Mouse (Mus musculus): Measurements from ENCODE around the gene Rcc1. TPM values are rescaled to one million over a fixed set of nuclear protein-coding genes. Genes with fewer than 3 reads are reported as not detected.

Rcc1 gene
- 10 to 100 TPM; 17.6 to 22.0 TPM for total RNA-seq (2021)

DNA sequence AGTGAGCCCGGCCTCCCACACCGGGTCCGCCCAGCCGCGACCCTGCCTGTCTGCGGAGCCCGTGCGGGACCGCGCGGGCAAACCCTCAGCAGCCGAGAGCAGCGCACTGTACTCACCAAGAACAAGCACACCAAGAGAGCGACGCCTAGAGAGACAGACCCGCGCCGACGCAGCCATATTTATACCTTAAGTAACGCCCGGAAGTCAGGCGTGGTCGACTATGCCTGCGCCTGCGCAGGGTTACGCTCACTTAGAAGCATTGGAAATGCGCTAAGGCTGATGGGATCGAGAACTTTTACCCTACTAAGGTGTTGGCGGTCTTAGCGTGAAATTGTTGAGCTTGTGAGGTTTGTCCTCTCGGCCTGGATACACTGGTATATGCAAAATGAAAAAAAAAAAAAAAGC, at the start of gene Rcc1:
Gene Rcc1 (minus strand): TSS at position 125 of the 405 bp plus-strand sequence.
- peak; percentile 87 for DNase-seq
- intact Hi-C loops (cut with DNase I) = no loop called here

DNA sequence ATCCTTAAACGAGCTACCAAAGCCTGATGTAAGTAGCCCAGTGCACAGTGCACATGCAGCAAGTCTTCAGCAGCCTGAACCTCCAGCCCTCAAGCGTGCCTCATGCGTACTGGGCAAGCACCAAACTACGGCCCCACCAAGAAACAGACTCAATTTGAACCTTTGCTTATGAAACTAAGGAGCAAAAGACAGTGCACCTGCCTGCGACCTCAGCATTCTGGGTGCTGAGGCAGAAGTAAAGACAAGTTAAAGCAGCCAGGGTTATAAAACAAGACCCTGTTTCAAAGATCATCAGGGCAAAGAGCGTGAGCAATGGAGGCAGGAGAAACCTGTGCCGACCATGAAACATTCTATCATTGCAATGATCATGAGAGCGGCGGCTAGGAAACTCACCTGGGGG, 47.6 kb upstream of the Rcc1 start:
- DNase-seq = no peak
- intact Hi-C loops (cut with DNase I) = no loop called here

DNA sequence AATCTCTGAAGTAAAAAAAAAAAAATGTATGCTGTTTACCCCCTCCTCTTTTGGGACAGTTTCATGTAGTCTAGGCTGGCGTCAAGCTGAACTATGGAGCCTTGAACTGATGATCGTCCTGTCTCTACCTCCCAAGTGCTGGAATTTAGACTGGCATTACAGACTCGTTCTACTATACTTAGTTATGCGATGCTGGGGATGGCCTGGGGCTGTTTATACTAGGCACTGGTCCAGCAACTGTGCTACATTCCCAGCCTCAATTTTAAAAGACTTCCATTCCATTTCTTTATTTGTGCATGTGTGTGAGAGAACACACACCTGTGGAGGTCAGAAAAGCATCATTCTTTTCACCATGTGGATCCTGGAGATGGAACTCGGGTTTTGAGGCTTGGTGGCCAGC, 45.5 kb upstream of the Rcc1 start:
- intact Hi-C loops (cut with DNase I) = no loop called here
- no peak for DNase-seq

DNA sequence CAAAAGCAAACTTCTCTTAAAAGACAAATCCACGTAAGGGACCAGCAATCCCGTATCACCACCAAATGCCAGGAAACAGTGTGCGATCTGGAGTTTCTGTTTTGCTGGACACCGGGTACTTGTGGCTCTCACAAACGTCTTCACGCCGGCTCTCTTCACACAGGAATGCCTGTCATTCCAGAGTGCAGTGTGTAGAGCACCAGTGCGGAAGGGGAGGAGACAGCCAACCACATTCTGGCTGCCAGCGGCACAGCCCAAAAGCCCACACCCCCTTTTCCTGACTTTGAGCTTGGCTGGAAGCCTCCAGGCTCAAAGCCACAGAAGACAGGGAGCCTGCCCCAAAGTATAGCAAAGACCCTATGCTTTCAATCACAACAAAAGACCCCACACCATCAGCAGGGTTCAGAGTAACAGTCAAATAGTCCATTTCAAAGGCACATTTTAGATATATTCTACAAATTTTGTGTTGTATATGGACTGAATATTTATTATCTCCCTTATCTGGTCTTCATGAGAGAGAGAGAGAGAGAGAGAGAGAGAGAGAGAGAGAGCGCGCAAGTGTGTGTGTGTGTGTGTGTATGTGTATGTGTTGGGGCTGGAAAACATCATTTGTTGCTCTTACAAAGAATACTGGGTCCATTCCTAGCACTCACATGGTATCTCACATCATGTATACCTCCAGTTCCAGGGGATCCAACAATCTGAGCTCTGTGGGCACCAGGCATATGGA, 44.8 kb upstream of the Rcc1 start:
- intact Hi-C loops (cut with DNase I) = no loop called here
- DNase-seq = peak; percentile 48

DNA sequence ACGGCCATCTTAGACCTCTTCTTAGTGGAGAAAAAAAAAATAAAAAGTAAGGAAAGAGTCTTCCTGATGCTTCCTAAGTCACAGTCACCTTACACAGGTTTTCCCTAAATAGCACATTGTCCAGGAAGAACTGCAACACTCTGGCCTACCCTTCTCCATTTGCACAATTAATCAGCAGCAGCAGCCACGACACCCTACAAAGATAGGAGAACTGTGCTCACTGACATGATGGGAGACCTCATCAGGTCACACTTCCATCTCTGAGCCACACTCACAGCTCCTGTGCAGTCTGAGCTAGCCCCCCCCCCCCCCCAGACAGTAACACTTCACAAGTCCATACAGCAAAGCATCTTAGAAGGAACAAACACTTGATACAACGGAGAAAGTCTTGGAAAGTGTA, 43.7 kb upstream of the Rcc1 start:
- intact Hi-C loops (cut with DNase I) = no loop called here

DNA sequence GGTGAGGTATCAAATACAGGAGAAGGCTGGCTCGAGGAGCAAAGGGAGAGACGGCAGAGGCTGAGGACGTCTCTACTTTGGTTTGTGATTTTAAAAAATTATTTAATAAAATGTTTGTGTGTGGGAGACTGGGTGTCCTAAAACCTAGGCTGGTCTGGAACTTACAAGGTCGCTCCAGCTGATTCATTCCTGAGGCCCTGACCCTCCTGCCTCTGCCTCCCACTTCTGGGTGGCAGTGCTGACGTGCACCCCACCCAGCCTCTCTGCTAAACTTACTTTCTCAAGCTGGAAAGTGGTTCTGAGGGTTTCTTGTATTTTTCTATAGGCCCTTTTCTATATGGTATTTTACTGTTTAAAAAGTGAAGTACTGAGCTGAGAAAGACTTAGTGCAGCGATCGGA, 42.8 kb upstream of the Rcc1 start:
- no peak for DNase-seq
- intact Hi-C loops (cut with DNase I) = no loop called here

More for the DNA sequence above, 43.7 kb upstream of the Rcc1 start:
- DNase-seq = no peak

DNA sequence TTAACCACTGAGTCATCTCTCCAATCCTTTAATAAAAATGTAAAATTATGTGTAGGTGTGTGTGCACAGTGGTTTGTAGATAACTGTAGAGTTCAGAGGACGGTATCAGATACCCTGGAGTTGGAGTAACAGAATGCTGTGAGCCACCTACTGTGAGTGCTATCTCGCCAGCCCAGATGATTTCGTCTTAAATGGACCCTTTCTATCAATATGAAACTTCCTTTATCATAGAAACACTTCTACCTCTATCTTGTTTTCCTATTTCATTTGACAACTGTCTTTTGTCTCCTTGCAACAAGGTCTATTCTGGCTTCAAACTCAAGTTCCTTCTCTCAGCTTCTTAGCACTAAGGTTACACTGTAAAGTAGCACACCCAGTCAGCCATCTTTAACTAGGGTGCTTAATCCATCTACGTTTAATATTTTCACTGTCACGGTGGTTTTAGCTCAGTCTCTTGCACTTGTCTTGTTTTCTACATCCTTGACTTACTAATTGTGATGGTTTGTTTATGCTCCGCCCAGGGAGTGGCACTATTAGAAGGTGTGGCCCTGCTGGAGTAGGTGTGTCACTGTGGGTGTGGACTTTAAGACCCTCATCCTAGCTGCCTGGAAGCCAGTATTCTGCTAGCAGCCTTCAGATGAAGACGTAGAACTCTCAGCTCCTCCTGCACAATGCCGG, 37.8 kb upstream of the Rcc1 start:
- no peak for DNase-seq
- intact Hi-C loops (cut with DNase I) = no loop called here

DNA sequence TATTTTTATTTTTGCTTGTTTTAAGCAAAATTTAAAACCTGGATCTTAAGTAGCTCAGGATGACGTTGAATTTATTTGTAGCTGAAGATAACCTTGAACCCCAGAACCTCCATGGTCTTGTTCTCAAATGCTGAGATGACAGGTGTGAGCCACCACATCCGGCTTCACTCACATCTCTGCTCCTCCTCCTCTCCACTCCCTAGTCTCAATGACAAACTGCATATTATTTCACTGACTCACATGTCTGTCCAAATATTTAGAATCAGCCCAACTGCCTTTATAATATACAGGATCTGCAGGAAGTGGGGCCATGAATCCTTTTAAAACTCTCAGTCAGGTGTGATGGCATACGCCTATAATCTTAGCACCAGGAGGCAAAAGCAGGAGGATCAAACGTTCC, 35.9 kb upstream of the Rcc1 start:
- DNase-seq = no peak
- intact Hi-C loops (cut with DNase I) = no loop called here

DNA sequence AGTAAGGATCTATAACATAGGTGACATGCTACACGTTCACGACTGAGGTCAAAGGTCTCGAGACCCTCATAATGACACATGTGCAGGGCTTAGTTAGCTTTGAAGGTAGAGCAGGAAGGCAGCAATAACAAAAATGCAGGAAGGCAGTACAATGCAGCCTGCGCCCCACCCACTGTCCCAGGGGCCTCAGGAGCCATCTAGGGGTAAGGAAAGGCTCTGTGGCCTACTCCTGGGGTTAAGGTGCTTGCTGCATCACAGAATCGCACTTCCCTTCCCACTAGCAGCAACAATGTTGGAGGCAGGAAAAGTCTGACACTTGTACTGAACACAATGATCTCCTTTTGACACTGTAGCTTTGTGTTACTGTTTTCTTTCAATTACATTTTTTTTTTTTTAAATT, 34.2 kb upstream of the Rcc1 start:
- no peak for DNase-seq

DNA sequence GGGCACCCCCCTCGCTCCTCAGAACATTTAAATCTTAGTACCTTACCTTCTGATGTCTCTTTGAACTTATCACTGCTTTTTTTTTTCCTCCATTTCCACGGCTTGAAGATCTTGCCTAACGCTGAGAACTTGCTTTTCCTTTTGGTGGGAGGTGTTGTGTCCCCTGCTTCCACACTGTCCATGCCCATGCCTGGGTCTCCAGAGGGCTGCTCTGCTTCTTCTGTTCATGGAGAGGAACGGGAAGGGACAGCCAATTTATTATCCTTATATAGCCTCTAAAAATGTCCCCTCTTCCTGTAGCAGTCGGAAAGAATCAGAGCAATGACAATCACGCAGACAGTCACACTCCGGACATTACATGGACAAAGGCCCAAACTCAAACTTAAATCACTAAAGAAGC, 33.4 kb upstream of the Rcc1 start:
- DNase-seq = no peak
- intact Hi-C loops (cut with DNase I) = no loop called here

More for the DNA sequence above, 34.2 kb upstream of the Rcc1 start:
- intact Hi-C loops (cut with DNase I) = no loop called here

DNA sequence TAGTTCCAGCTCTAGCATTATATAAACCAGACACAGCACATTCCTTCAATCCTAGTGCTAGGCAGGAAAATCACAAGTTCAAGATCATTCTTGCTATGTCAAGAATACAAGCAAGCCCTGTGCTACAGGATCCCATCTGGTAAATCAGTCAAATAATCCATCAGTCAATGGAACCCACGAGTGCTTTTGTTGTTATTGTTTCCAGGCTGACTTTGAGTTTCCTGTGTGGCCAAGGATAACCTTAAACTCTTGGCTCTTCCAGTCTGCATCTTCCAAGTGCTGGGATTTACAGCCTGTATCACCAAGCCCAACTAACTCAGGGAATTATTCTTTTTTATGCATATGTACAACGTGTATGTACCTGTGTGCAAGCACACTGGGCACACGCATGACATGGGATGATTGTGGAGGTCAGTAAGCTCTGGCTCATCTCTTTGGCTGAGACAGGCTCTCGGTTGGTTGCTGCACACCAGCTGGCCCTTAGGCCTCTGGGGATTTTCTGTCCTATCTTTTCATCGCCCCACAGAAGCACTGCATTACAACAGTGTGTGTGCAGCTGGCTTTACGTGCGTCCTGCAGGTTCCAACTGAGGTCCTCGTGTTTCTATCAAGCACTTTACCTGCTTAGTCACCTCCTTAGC, 32.5 kb upstream of the Rcc1 start:
- DNase-seq = no peak
- intact Hi-C loops (cut with DNase I) = no loop called here

DNA sequence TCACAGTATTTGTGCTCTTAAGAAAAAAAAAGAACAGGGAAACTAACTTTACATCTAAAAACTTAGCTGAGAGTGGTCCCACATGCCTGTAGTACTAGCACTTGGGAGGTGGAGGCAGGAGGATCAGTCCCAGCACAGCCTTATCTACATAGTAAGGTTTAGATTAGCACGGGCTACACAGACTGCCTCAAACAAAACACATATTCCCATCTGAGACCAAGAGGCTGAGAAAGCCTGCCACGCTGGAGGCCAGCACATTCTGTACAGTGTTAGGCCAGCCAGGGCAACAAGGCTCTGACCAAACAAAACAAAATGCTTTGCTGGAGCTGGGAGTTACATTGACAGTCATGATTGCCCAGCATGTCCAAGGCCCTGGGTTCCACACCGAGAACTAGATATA, 30.1 kb upstream of the Rcc1 start:
- intact Hi-C loops (cut with DNase I) = no loop called here
- DNase-seq = no peak

DNA sequence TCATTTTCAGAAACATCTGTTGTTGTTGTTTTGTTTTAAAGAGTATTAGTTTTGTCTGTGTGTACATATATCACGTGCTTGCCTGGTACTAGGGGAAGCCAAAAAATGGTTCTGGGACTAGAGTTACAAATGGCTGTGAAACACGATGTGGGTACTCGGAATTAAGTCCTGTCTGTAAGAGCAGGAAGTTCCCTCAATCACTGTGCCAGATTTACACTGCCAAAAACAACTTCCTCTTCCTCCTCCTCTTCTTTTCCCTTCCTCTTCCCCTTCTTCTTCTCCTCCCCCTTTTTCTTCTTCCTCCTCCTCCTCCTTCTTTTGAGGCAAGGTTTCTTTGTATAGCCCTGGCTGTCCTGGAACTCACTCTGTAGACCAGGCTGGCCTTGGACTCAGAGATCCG, 28.9 kb upstream of the Rcc1 start:
- intact Hi-C loops (cut with DNase I) = no loop called here
- no peak for DNase-seq

DNA sequence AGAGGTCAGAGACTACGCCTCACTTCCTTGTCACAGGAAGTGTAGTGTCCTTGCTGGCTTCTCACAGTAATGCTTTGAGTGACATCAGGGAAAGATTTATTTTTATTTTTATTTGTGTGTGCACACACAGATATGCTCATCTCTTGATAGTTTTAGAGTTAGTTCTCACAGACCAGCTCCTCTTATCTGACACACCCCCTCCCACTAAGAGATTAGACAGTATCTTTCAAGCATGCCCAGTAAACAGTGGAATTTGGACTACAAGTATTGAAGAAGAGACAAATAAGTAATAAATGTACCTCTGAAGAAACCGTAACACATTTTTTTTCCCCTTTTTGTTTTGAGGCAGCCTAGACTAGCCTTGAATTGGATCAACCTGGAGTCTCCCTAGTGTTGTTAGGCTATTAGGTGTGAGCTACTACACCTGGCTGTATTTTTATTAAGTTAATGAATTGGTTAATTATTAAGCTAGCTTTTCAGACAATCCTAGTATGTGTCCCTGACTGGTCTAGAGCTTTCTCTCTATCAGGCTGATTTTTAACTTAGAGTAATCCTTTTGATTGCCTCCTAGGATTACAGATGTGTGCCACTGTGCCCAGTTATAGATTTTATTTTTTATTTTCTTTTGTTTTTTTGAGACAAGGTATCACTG, 27.7 kb upstream of the Rcc1 start:
- no peak for DNase-seq
- intact Hi-C loops (cut with DNase I) = no loop called here

DNA sequence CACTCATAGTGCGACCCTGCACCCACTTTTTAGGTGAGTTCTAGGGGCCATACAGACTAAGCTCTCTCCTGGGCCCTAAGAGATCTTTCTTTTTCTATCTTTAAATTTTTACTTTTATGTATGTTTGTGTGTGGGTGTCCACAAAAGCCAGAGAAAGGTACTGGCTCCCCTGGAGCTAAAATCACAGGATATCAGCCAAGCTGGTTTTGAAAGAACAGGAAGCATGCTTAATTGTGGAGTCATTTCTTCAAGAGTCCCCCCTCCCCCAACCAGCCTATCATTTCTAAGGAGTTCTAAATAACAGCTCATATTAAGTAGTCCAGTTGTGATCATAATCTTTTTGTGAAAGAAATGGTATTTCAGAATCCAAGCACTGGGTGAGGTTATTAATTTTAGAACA, 20.4 kb upstream of the Rcc1 start:
- DNase-seq = no peak
- intact Hi-C loops (cut with DNase I) = no loop called here

DNA sequence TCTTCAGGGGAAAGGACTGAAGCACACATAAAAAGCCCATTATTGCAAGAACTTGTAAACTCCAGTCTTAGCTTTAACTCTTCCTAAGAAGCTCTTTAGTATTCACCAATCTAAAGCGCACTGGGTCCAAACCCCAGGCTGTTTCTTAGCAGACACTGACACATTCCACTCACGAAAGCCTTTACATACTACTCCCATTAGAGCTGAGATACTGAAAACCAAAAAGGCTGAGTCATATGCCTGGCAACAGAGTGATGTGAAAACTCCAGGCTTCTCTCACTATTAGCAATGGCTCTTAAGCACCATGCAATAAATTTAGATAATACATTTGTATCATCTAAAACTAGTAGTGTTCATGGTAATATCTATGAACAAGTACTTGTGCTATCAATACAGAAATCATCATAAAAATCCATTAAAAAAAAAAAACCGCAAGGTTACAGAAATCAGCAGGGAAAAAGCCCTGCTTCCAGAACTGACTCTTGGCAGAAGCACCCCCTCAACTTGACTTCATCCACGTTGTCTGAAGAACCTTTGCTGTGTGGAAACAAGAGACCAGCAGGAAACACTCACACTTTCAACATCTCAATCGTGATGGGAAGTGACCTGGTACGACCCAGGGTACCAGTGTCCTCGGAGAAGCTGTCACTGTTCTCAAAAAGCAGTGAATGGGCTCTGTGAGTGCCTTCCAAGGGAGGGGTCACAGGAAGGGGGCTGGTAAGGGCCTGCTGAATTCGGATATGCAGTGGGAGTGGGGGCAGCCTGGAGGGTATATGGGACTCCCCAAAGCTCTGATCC, 16.7 kb upstream of the Rcc1 start:
- intact Hi-C loops (cut with DNase I) = no loop called here
- no peak for DNase-seq

DNA sequence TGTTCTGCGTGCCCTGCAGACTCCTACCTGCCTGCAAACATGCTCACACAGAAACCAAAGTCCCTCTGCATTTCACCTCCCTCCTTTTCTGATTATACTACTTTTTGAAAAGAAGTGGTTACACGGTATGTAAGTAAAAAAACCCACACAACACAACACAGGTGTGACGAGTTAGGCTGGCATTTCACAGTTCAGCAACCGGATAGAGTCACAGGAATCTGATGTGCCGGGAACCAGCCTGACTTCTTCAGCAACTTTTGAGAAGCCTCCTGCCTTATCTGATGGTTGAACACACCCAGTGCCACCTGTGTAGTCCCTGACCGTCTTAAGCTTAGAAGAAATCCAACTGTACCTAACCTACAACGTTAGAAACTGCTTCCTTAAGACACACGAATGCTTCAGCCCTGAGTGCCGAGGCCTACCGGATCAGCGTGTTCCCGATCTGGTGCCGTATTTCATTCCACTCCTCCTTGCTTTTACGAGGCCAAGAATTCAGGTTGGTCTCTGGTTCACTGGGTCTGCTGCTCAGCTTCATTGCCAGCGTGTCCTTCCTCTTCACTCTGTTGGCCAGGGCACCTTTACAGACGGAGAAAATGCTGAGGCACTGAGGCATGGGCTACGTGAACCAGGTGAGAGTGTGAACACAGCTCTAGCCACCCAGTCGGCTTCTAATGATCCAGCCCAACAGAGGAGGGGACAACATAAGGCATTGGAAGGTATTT, 14.2 kb upstream of the Rcc1 start:
- intact Hi-C loops (cut with DNase I) = no loop called here
- DNase-seq = no peak

DNA sequence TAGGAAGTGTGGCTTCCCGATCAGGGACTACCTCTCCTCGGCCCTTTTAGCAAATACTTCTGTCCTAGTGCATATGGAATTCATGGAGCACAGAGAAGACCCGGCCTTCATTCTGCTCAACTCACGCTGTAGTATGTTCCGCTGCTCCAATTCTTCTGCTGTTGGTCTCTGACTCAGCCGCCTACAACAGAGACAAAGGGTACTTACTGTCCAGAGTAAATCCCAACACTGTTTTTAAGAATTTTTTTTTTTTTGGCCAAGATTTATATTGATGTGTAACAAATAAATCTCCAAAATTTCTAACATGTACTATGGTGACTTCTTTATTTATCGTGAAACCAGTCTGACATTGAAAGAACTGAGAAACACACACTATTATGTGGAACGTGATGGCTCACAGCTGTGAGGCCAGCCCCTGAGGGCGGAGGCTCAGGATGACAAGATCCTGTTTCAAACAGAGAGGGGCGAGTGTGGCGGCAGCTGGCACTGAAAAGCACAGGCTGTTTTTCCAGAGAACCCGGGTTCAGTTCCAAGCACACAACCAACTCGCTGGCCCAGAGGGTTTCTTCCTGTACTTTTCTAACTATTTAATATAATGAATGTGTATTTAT, 12.2 kb upstream of the Rcc1 start:
- intact Hi-C loops (cut with DNase I) = no loop called here
- no peak for DNase-seq

DNA sequence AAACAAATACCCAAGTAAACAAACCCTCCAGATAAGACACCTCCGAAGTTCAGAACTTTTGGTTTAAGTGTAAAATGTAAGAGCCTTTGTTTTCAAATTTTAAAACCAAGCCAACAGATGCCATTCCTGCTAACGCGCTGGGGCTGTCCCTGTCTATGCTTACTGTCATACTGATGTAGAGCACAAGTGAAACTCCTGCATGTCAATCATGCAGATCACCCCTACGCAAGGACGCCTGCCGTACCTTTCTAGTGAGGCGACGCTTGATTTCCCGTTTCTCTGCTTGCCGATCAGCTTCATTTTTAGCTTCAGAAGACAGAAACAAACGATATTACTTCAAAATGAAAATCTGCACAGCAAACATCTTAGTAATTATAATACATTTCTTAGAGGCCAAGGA, 10.1 kb upstream of the Rcc1 start:
- intact Hi-C loops (cut with DNase I) = no loop called here
- no peak for DNase-seq

DNA sequence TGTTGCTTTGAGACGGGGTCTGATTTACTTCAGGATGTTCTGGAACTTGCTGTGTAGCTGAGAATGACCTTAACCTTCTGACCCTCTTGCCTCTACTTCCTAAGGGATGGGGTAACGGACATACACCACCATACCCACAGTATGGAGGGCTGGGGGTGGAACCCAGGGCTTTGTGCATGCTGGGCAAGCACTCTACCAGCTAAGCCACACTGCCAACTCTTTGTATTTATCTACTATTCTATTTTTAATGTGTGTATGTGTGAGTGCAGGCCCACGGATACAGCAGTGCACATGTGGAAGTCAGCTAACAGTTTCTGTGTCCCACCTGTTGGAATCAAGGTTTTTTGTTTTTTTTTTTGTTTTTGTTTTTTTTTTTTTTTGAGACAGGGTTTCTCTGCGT, 6.1 kb upstream of the Rcc1 start:
- intact Hi-C loops (cut with DNase I) = no loop called here
- DNase-seq = no peak

Measured in left cerebral cortex, postnatal 4 days (tissue).